In genomic region chr8:84799999-84800831, GRCm38 (mm10) we compare ENCODE assay signal across 8 mouse cellular contexts. TPM values are rescaled to one million over a fixed set of nuclear protein-coding genes. Genes with fewer than 3 reads are reported as not detected.
DNase-seq lines count a peak whose midpoint lies in the region; ATAC-seq and TF ChIP-seq lines count a peak whose summit lies in the region.

TSS of gene Nfix (minus strand) at chr8:84800344.

- H3K27ac ChIP-seq in forebrain, postnatal 0 days (ENCODE audit: low read depth, low read length) = peak within 1 kb of the TSS; percentile 93
- no peak within 1 kb of the TSS for H3K27ac ChIP-seq in hindbrain, embryonic 12.5 days

- H3K4me2 ChIP-seq in forebrain, postnatal 0 days (ENCODE audit: low read depth) = peak within 1 kb of the TSS; percentile 80
- peak within 1 kb of the TSS; percentile 71 for H3K4me2 ChIP-seq in hindbrain, embryonic 12.5 days (replicated peaks)

- H3K4me3 ChIP-seq in forebrain, postnatal 0 days (ENCODE audit: low read depth, low read length) = peak within 1 kb of the TSS; percentile 90
- H3K4me3 ChIP-seq in hindbrain, embryonic 12.5 days = peak within 1 kb of the TSS; percentile 57

- H3K9ac ChIP-seq in forebrain, postnatal 0 days = peak within 1 kb of the TSS; percentile 88
- peak within 1 kb of the TSS; percentile 78 for H3K9ac ChIP-seq in hindbrain, embryonic 12.5 days

- H3K9me3 ChIP-seq in forebrain, postnatal 0 days (ENCODE audit: low read length) = no peaks in the 10 kb centered on the region
- H3K9me3 ChIP-seq in hindbrain, embryonic 12.5 days (replicated peaks) = no peaks in the 10 kb centered on the region

- no peak for DNase-seq in frontal cortex, adult 2 months (ENCODE audit: extremely low spot score in 1 of 2, low spot score in 1 of 2)
- no peak for DNase-seq in frontal cortex, postnatal 25 days (ENCODE audit: low spot score in 2 of 2)
- DNase-seq in brain, adult 2 months (ENCODE audit: low read depth, low spot score) = peak; percentile 83
- DNase-seq in forebrain, postnatal 0 days = peak; percentile 69
- DNase-seq in layer of hippocampus, postnatal 14 days (ENCODE audit: low spot score in 2 of 2) = peak in 1 of 2 experiments; percentile 65
- peak; percentile 83 for DNase-seq in lung, postnatal 14 days
- DNase-seq in spleen, adult 18-20 months = peak; percentile 19 to 53

- H3K4me1 ChIP-seq in forebrain, postnatal 0 days (ENCODE audit: insufficient read depth) = peaks cover 24% of the 10 kb centered on the region
- H3K4me1 ChIP-seq in hindbrain, embryonic 12.5 days = peaks cover 25% of the 10 kb centered on the region

- no peaks in the 10 kb centered on the region for H3K36me3 ChIP-seq in forebrain, postnatal 0 days (ENCODE audit: insufficient read depth)
- H3K36me3 ChIP-seq in hindbrain, embryonic 12.5 days = peaks cover 7% of the 10 kb centered on the region; the same call in 1 of the 2 replicates

- ATAC-seq in forebrain, postnatal 0 days = peak; percentile 32
- 0 out of 2 replicates have a peak, but pooled peaks have one; percentile 26 for ATAC-seq in hindbrain, embryonic 12.5 days (ENCODE audit: low FRiP score)

- WGBS in forebrain, postnatal 0 days = under 1% methylated on average over 36 of the region's 125 CpGs
- WGBS in hindbrain, embryonic 12.5 days = 2% methylated on average over 53 of the region's 125 CpGs

- no peak for TF ChIP-seq CTCF in forebrain, postnatal 0 days (IDR thresholded peaks at IDR 0.05; ENCODE audit: low read depth)

- no peaks in the 10 kb centered on the region for H3K27me3 ChIP-seq in forebrain, postnatal 0 days (ENCODE audit: insufficient read depth, low read length)
- H3K27me3 ChIP-seq in hindbrain, embryonic 12.5 days = peaks cover 92% of the 10 kb centered on the region

RNA-seq across cellular contexts. Expression of gene Nfix, which starts in this region (rescaled TPM):
- polyA plus RNA-seq in frontal cortex, adult 2 months (2012; rRNA removed) = 51.3 and 61.3 TPM in 2 replicates
- total RNA-seq in forebrain, postnatal 0 days (2014; rRNA removed) = 111 and 116 TPM in 2 replicates
- polyA plus RNA-seq in forebrain, postnatal 0 days (2015; fragmentation: Nextera tagmentation; extraction: Ambion mirVana) = 347 and 376 TPM in 2 replicates
- 11.6 and 14.2 TPM in 2 replicates for polyA plus RNA-seq in hindbrain, embryonic 12.5 days (2016; fragmentation: Nextera tagmentation; extraction: Ambion mirVana)
- 100 to 1,000 TPM; 519 to 562 TPM for total RNA-seq in layer of hippocampus, postnatal 14 days (2021)

Comparison
In these comparisons a context has a peak if more than half of its experiments do, and no peak if none do; other contexts are left out.
1. DNase-seq: peak in brain, adult 2 months (single experiment), forebrain, postnatal 0 days (single experiment), lung, postnatal 14 days (single experiment) and spleen, adult 18-20 months (2 of 2); none in frontal cortex, adult 2 months (0 of 2) and frontal cortex, postnatal 25 days (0 of 2).